In the genomic region with DNA sequence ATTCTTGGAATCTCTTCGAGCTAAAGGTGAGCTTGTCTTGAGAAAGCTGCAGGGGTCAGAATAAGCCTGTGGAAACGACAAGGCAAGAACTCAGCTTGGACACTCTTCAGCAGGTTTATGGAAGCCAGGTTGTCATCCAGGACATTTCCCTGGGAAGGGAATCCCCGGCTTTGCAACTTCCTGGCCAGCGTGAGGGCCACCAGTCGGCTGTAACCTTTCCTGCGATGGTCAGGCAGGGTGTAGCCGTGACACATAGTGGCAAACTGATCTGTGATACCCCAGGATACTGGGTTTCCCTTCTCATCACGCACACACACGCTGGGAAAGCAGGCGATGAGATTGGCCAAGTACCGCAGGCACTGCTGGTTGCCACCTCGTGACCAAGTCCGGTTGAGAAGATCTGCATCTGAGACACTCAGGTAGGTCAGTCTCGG, we compare ENCODE assay signal across 10 mouse cellular contexts. TPM values are rescaled to one million over a fixed set of nuclear protein-coding genes. Genes with fewer than 3 reads are reported as not detected.
DNase-seq lines count a peak whose midpoint lies in the region; ATAC-seq and TF ChIP-seq lines count a peak whose summit lies in the region.
"Had no signal": no experiment of that assay in that cellular context is flagged by ENCODE, and none has a peak within 500 bp of the region (broad histone marks: within the 10 kb centered on the region; RNA-seq: fewer than 3 reads in every experiment).

No protein-coding gene starts in this region.

- in situ Hi-C loops in ES-E14 (cut with MboI; ENCODE audit: low sequenced_read_pairs in 2 of 2, unreplicated experiment in 2 of 2): no loop called here

- peak overlapping the region; percentile 67; the same call in 1 of the 2 replicates for H3K27ac ChIP-seq in ES-E14 (ENCODE audit: insufficient read depth, low read depth, low read length, poor library complexity, severe bottlenecking)
- H3K27ac ChIP-seq in embryonic facial prominence, embryonic 14.5 days (replicated peaks; ENCODE audit: low read depth, low read length): no peak overlapping the region
- no peak overlapping the region for H3K27ac ChIP-seq in limb, embryonic 11.5 days (replicated peaks; ENCODE audit: low read depth, low read length)
- H3K27ac ChIP-seq in stomach, embryonic 15.5 days: no peak overlapping the region

- H3K36me3 ChIP-seq in ES-E14 (ENCODE audit: control insufficient read depth, insufficient read depth, low read length, poor library complexity, severe bottlenecking): no peaks in the 10 kb centered on the region
- no peaks in the 10 kb centered on the region for H3K36me3 ChIP-seq in embryonic facial prominence, embryonic 14.5 days (ENCODE audit: control insufficient read depth, insufficient read depth, low read length)
- no peaks in the 10 kb centered on the region for H3K36me3 ChIP-seq in limb, embryonic 11.5 days (ENCODE audit: control insufficient read depth, insufficient read depth, low read length)
- H3K36me3 ChIP-seq in stomach, embryonic 15.5 days: no peaks in the 10 kb centered on the region

- H3K9me3 ChIP-seq in ES-E14 (ENCODE audit: control insufficient read depth, insufficient read depth, low read depth, low read length): no peaks in the 10 kb centered on the region
- no peaks in the 10 kb centered on the region for H3K9me3 ChIP-seq in embryonic facial prominence, embryonic 14.5 days (ENCODE audit: control insufficient read depth, low read length)
- H3K9me3 ChIP-seq in limb, embryonic 11.5 days (ENCODE audit: control insufficient read depth, low read length): no peaks in the 10 kb centered on the region
- no peaks in the 10 kb centered on the region for H3K9me3 ChIP-seq in stomach, embryonic 15.5 days

- peaks cover 0 to 6% of the 10 kb centered on the region in 2 experiments; a peak in 2 of 4 replicates for H3K4me1 ChIP-seq in ES-E14 (ENCODE audit: control insufficient read depth in 2 of 2, insufficient read depth in 2 of 2, low read length in 2 of 2, poor library complexity in 1 of 2)
- peaks cover 3% of the 10 kb centered on the region; the same call in 1 of the 2 replicates for H3K4me1 ChIP-seq in embryonic facial prominence, embryonic 14.5 days (ENCODE audit: control insufficient read depth, insufficient read depth, low read length)
- H3K4me1 ChIP-seq in limb, embryonic 11.5 days (ENCODE audit: control insufficient read depth, insufficient read depth, low read length): no peaks in the 10 kb centered on the region
- peaks cover 4% of the 10 kb centered on the region; the same call in 1 of the 2 replicates for H3K4me1 ChIP-seq in stomach, embryonic 15.5 days

- DNase-seq in adrenal gland, postnatal 14 days: peak; percentile 12
- no peak for DNase-seq in adrenal gland, postnatal 25 days
- DNase-seq in ES-E14 (ENCODE audit: low read depth, low spot score): no peak
- DNase-seq in embryonic facial prominence, embryonic 14.5 days (ENCODE audit: low spot score): no peak
- DNase-seq in limb, embryonic 11.5 days (ENCODE audit: low spot score): peak; percentile 28
- DNase-seq in left cerebral cortex, adult 18-20 months (ENCODE audit: low spot score in 2 of 2): no peak
- DNase-seq in spleen, postnatal 36 days (ENCODE audit: low spot score in 2 of 2): no peak

- H3K9ac ChIP-seq in ES-E14 (ENCODE audit: insufficient read depth, low read depth, low read length, poor library complexity, severe bottlenecking): peak overlapping the region; percentile 44; the same call in 1 of the 2 replicates
- H3K9ac ChIP-seq in embryonic facial prominence, embryonic 14.5 days (ENCODE audit: low read depth, low read length): no peak overlapping the region
- H3K9ac ChIP-seq in limb, embryonic 11.5 days (ENCODE audit: low read length): no peak overlapping the region
- no peak overlapping the region for H3K9ac ChIP-seq in stomach, embryonic 15.5 days

- H3K4me3 ChIP-seq in ES-E14 (ENCODE audit: insufficient read depth in 1 of 2, low read depth in 1 of 2, low read length in 2 of 2, poor library complexity in 1 of 2, severe bottlenecking in 1 of 2): peak overlapping the region; percentile 21 to 51; a peak in 3 of 4 replicates
- H3K4me3 ChIP-seq in embryonic facial prominence, embryonic 14.5 days (ENCODE audit: low read depth, low read length): no peak overlapping the region
- H3K4me3 ChIP-seq in limb, embryonic 11.5 days (ENCODE audit: low read depth, low read length): no peak overlapping the region
- H3K4me3 ChIP-seq in stomach, embryonic 15.5 days (replicated peaks): no peak overlapping the region

- 8% methylated on average over 13 of the region's 14 CpGs for WGBS in embryonic facial prominence, embryonic 14.5 days
- 12% methylated on average over 14 of the region's 14 CpGs for WGBS in limb, embryonic 11.5 days
- WGBS in stomach, embryonic 15.5 days: 11% methylated on average over 13 of the region's 14 CpGs

- no peak; the same call in 1 of the 2 replicates for ATAC-seq in embryonic facial prominence, embryonic 14.5 days (ENCODE audit: low read depth)
- ATAC-seq in limb, embryonic 11.5 days (ENCODE audit: insufficient number of reproducible peaks, low FRiP score, low TSS enrichment, low read depth): no peak
- no peak for ATAC-seq in stomach, embryonic 15.5 days (ENCODE audit: insufficient read depth, low FRiP score, low read depth)

- no peaks in the 10 kb centered on the region for H3K27me3 ChIP-seq in embryonic facial prominence, embryonic 14.5 days (replicated peaks; ENCODE audit: control insufficient read depth, insufficient read depth, low read length)
- H3K27me3 ChIP-seq in limb, embryonic 11.5 days (ENCODE audit: control insufficient read depth, insufficient read depth, low read length): no peaks in the 10 kb centered on the region
- H3K27me3 ChIP-seq in stomach, embryonic 15.5 days (replicated peaks): no peaks in the 10 kb centered on the region

- peak overlapping the region; percentile 41 for H3K4me2 ChIP-seq in embryonic facial prominence, embryonic 14.5 days (ENCODE audit: low read depth, low read length)
- peak overlapping the region; percentile 17; the same call in 1 of the 2 replicates for H3K4me2 ChIP-seq in limb, embryonic 11.5 days (ENCODE audit: low read depth, severe bottlenecking)
- peak overlapping the region; percentile 32; the same call in 1 of the 2 replicates for H3K4me2 ChIP-seq in stomach, embryonic 15.5 days

TF ChIP-seq in ES-E14, 5 proteins besides CTCF, POLR2A, EP300 and RAD21:
- no peak for TF ChIP-seq ZNF384 (IDR thresholded peaks at IDR 0.05; ENCODE audit: low read depth, low read length)
- no peak for TF ChIP-seq HCFC1 (IDR thresholded peaks at IDR 0.05; ENCODE audit: borderline replicate concordance, insufficient read depth, low read length)
- no peak for TF ChIP-seq MAFK (IDR thresholded peaks at IDR 0.05; ENCODE audit: insufficient read depth, low read depth, low read length)
- no peak for TF ChIP-seq CHD2 (IDR thresholded peaks at IDR 0.05; ENCODE audit: low read depth, low read length)
- TF ChIP-seq ZC3H11A (IDR thresholded peaks at IDR 0.05; ENCODE audit: borderline replicate concordance, low read depth, low read length): no peak

RNA-seq across cellular contexts. Expression of gene Glyatl3, which starts 9.4 kb away (rescaled TPM):
- total RNA-seq in adrenal gland, postnatal 14 days (2021): not detected in 2 replicates
- not detected in 2 replicates for total RNA-seq in adrenal gland, postnatal 25 days (2021)
- total RNA-seq in ES-E14 (2012; rRNA removed): not detected in 2 replicates
- 0.35 and 0.48 TPM in 2 replicates for polyA plus RNA-seq in embryonic facial prominence, embryonic 14.5 days (2014; fragmentation: Nextera tagmentation; extraction: Ambion mirVana)
- polyA plus RNA-seq in limb, embryonic 11.5 days (2014; fragmentation: Nextera tagmentation; extraction: Ambion mirVana): not detected in 2 replicates
- polyA plus RNA-seq in stomach, embryonic 15.5 days (2015; fragmentation: Nextera tagmentation; extraction: Ambion mirVana): not detected in 2 replicates
- not detected for total RNA-seq in left cerebral cortex, adult 18-20 months (2021)
- polyA plus RNA-seq: C2C12; spleen, adult 2 months had no signal

RNA-seq across cellular contexts. Expression of gene 9130008F23Rik, which starts 24.4 kb away (rescaled TPM):
- total RNA-seq in adrenal gland, postnatal 14 days (2021): 0.63 and 1.1 TPM in 2 replicates
- 0.79 and 1.3 TPM in 2 replicates for total RNA-seq in adrenal gland, postnatal 25 days (2021)
- total RNA-seq in ES-E14 (2012; rRNA removed): 1.4 and 3.5 TPM in 2 replicates
- 1.1 and 1.6 TPM in 2 replicates for polyA plus RNA-seq in embryonic facial prominence, embryonic 14.5 days (2014; fragmentation: Nextera tagmentation; extraction: Ambion mirVana)
- polyA plus RNA-seq in limb, embryonic 11.5 days (2014; fragmentation: Nextera tagmentation; extraction: Ambion mirVana): 0.54 and 1.1 TPM in 2 replicates
- 4.6 and 5.4 TPM in 2 replicates for polyA plus RNA-seq in stomach, embryonic 15.5 days (2015; fragmentation: Nextera tagmentation; extraction: Ambion mirVana)
- not detected for total RNA-seq in left cerebral cortex, adult 18-20 months (2021)

RNA-seq across cellular contexts. Expression of gene Mut, which starts 29.7 kb away (rescaled TPM):
- total RNA-seq in adrenal gland, postnatal 14 days (2021): 140 and 156 TPM in 2 replicates
- total RNA-seq in adrenal gland, postnatal 25 days (2021): 151 and 213 TPM in 2 replicates
- 58.0 and 76.3 TPM in 2 replicates for total RNA-seq in ES-E14 (2012; rRNA removed)
- 35.8 and 36.1 TPM in 2 replicates for polyA plus RNA-seq in embryonic facial prominence, embryonic 14.5 days (2014; fragmentation: Nextera tagmentation; extraction: Ambion mirVana)
- 36.2 and 36.8 TPM in 2 replicates for polyA plus RNA-seq in limb, embryonic 11.5 days (2014; fragmentation: Nextera tagmentation; extraction: Ambion mirVana)
- polyA plus RNA-seq in stomach, embryonic 15.5 days (2015; fragmentation: Nextera tagmentation; extraction: Ambion mirVana): 41.2 and 41.4 TPM in 2 replicates
- 10 to 100 TPM; 38.8 to 42.1 TPM for total RNA-seq in left cerebral cortex, adult 18-20 months (2021)

RNA-seq across cellular contexts. Expression of gene Cenpq, which starts 30.1 kb away (rescaled TPM):
- 7.7 and 8.4 TPM in 2 replicates for total RNA-seq in adrenal gland, postnatal 14 days (2021)
- 9.1 and 10.1 TPM in 2 replicates for total RNA-seq in adrenal gland, postnatal 25 days (2021)
- total RNA-seq in ES-E14 (2012; rRNA removed): 11.8 and 13.7 TPM in 2 replicates
- 18.9 and 24.6 TPM in 2 replicates for polyA plus RNA-seq in embryonic facial prominence, embryonic 14.5 days (2014; fragmentation: Nextera tagmentation; extraction: Ambion mirVana)
- polyA plus RNA-seq in limb, embryonic 11.5 days (2014; fragmentation: Nextera tagmentation; extraction: Ambion mirVana): 39.7 and 45.0 TPM in 2 replicates
- 21.1 and 24.2 TPM in 2 replicates for polyA plus RNA-seq in stomach, embryonic 15.5 days (2015; fragmentation: Nextera tagmentation; extraction: Ambion mirVana)
- 1 to 10 TPM; 3.3 to 3.9 TPM for total RNA-seq in left cerebral cortex, adult 18-20 months (2021)

Comparison
In these comparisons a context has a peak if more than half of its experiments do, and no peak if none do; other contexts are left out.
1. DNase-seq: peak in adrenal gland, postnatal 14 days (single experiment) and limb, embryonic 11.5 days (single experiment); none in adrenal gland, postnatal 25 days (single experiment), ES-E14 (single experiment), embryonic facial prominence, embryonic 14.5 days (single experiment), left cerebral cortex, adult 18-20 months (0 of 2) and spleen, postnatal 36 days (0 of 2).
2. H3K4me3 ChIP-seq: peak in ES-E14 (2 of 2); none in embryonic facial prominence, embryonic 14.5 days (single experiment), limb, embryonic 11.5 days (single experiment) and stomach, embryonic 15.5 days (single experiment).
3. Peak in every context shown above with its lines, with median percentiles within 50 percentile points of each other: H3K4me2 ChIP-seq.